Mouse (Mus musculus) ES-E14 (cell line): ENCODE measurements around the gene Gm5800.
"Not testable (repeated sequence)": the region's sequence is repeated elsewhere in the genome, so short reads cannot be mapped to it uniquely, and the experiment has no call there.

Source experiments
- HCFC1 ChIP-seq: IDR thresholded peaks from 2 replicates; pipeline ENCODE4 v1.6.1; 2012; ENCODE audit warnings: low read length, inconsistent platforms, borderline replicate concordance; ENCODE audit not compliant: insufficient read depth
- MAFK ChIP-seq: IDR thresholded peaks from 2 replicates; pipeline ENCODE4 v1.6.1; 2014; ENCODE audit warnings: mild to moderate bottlenecking, low read depth, low read length, inconsistent platforms; ENCODE audit not compliant: insufficient read depth
- ZC3H11A ChIP-seq: IDR thresholded peaks from 2 replicates; pipeline ENCODE4 v1.6.1; 2012; ENCODE audit warnings: low read depth, mild to moderate bottlenecking, inconsistent platforms, low read length, borderline replicate concordance
- ZNF384 ChIP-seq: IDR thresholded peaks from 2 replicates; pipeline ENCODE4 v1.6.1; 2012; ENCODE audit warnings: low read depth, low read length, inconsistent platforms

DNA sequence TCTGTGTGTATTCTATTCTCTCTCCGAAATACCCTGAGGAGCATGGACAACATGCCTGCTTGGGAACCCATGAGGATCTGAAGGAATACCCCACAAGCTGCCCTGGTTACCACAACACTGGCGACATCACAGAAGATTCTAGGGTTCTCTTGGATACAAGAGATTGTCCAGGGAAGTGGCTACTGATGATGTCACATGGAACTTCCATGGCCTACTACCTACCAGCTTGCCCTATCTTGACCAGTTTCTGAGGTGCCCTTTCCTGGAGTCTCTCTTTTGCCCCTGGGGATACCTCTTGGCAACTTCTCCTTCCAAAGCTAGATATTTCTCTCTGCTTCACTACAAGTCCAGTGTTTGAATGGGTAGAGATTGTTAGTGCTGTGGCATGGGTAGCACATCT is 21.6 kb downstream of the Gm5800 start, which contains the start of gene Gm17079:
- not testable (repeated sequence) for TF ChIP-seq ZNF384, HCFC1, MAFK, ZC3H11A
